Mouse (Mus musculus): ENCODE measurements at regions not wholly inside any gene's neighbourhood (a gene's known extent, or its start where the extent isn't known, plus 50 kb on each side); places are given as distances from the start of the nearest gene placed in this dataset.

GRCm38 (mm10) chr12:14079892-14080291 is 72.0 kb downstream of the Fam84a start:
- TF ChIP-seq EP300 (optimal IDR thresholded peaks at IDR 0.05) (no peak), CTCF (IDR thresholded peaks at IDR 0.05; ENCODE audit: low read depth) (no peak)
